Mouse (Mus musculus) intestine, postnatal 0 days (tissue): Measurements from ENCODE around the gene Zyx. TPM values are rescaled to one million over a fixed set of nuclear protein-coding genes. Genes with fewer than 3 reads are reported as not detected.
A peak's percentile ranks its signal among the peaks of the same experiment; 100 is the strongest.

ENCODE experiments used
- ATAC-seq: fragments of 200-750 bp; cut with Nextera tagmentation; 2 replicates; pipeline ENCODE4 v1.8.0; 2017; ENCODE audit warnings: mild to moderate bottlenecking, moderate TSS enrichment, moderate library complexity
- H3K27ac ChIP-seq: fragments of 300-500 bp; sonication (generic); 2 replicates; pipeline ENCODE4 v1.5.1; 2014; ENCODE audit warnings: mild to moderate bottlenecking, low read depth, low read length, moderate library complexity
- H3K27me3 ChIP-seq: fragments of 300-500 bp; sonication (generic); replicated peaks from 2 replicates; pipeline ENCODE4 v1.6.1; 2014; ENCODE audit warnings: low read length, mixed read lengths; ENCODE audit not compliant: control insufficient read depth, insufficient read depth
- H3K36me3 ChIP-seq: fragments of 300-500 bp; sonication (generic); 2 replicates; pipeline ENCODE4 v1.6.1; 2014; ENCODE audit warnings: mild to moderate bottlenecking, moderate library complexity; ENCODE audit not compliant: control insufficient read depth, insufficient read depth
- H3K4me1 ChIP-seq: fragments of 300-500 bp; sonication (generic); replicated peaks from 2 replicates; pipeline ENCODE4 v1.6.1; 2014; ENCODE audit warnings: antibody characterized with exemption, low read length, mixed read lengths; ENCODE audit not compliant: control insufficient read depth, insufficient read depth
- H3K4me2 ChIP-seq: fragments of 300-500 bp; sonication (generic); replicated peaks from 2 replicates; pipeline ENCODE4 v1.6.1; 2014; ENCODE audit warnings: low read depth, mild to moderate bottlenecking, moderate library complexity
- H3K4me3 ChIP-seq: fragments of 300-500 bp; sonication (generic); 2 replicates; pipeline ENCODE4 v1.5.1; 2014; ENCODE audit warnings: low read depth, low read length
- H3K9ac ChIP-seq: fragments of 300-500 bp; sonication (generic); 2 replicates; pipeline ENCODE4 v1.6.1; 2014; ENCODE audit warnings: mild to moderate bottlenecking, low read depth, low read length
- H3K9me3 ChIP-seq: fragments of 300-500 bp; sonication (generic); 2 replicates; pipeline ENCODE4 v1.6.1; 2016; ENCODE audit warnings: mixed run types; ENCODE audit not compliant: control insufficient read depth
- CTCF ChIP-seq: sonication (generic); IDR thresholded peaks from 2 replicates; pipeline ENCODE4 v1.5.1; 2016; ENCODE audit warnings: low read depth, mild to moderate bottlenecking, control low read depth, antibody characterized with exemption, moderate library complexity
- WGBS: fragments of 180-500 bp; shearing (Covaris S2); extraction: QIAGEN DNeasy Blood & Tissue Kit; methylation state at CpG from one replicate; pipeline ENCODE4 v1.1.7; 2014; 5-methylcytosine and 5-hydroxymethylcytosine counted together
- polyA plus RNA-seq: library from polyadenylated mRNA; unstranded; fragments of >200 nt; fragmentation: Nextera tagmentation; extraction: Ambion mirVana; gene quantifications from 2 replicates; pipeline ENCODE4 v1.2.1, GENCODE M21; 2015

Zyx gene
- polyA plus RNA-seq, 1 experiment from 2014 or later: 54.8 TPM

DNA sequence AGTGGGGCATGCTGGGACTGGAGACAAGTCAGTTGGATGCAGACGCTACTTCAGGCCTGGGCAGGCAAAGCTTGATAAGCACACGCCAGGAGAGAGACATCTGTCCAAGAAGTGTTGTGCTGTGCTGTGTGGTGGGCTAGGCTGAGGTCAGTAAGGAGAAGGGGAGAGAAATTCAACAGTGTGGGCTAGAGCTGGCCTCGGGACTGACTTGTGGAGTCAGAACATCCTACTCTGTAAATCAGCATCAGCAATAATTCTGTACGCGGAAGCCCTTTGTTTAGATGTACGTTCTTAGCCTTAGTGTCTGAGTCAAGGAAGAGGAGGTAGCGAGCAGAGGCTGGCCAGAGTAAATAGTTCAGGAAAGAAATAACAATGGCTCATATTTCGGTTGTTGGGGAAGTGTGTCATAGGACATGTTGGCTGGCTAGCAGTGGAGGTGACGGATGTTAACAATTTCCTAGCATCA is 32.5 kb downstream of the Zyx start:
- no peak for ATAC-seq
- no peak for TF ChIP-seq CTCF
- Histone ChIP-seq H3K4me1 (no peaks in the 10 kb centered on the region), H3K36me3 (no peaks in the 10 kb centered on the region), H3K9me3 (no peaks in the 10 kb centered on the region), H3K9ac (no peak overlapping the region), H3K27me3 (no peaks in the 10 kb centered on the region), H3K4me2 (no peak overlapping the region), H3K4me3 (no peak overlapping the region), H3K27ac (no peak overlapping the region)
- 43% methylated on average over 9 of the region's 9 CpGs for WGBS

DNA sequence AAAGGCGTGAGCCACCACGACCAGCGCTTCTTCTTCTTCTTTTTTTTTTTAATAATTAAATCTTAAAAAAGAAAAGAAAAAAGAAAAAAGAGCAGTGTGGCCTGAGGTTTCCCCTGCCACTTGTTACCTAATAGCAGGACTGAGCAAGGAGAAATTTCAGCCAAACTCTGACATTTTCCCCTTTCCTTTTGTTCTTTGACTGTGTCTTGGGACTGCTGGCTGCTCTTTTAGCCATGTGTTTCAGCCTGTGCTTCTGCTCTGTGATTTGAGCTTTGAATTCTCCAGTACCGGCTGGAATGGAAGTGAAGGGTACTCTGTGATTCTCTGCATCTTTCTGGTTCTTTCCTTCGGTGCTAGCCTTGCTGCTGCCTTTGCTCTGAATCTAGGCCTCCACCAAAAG is 33.9 kb downstream of the Zyx start:
- WGBS: 93% methylated on average over 5 of the region's 5 CpGs

DNA sequence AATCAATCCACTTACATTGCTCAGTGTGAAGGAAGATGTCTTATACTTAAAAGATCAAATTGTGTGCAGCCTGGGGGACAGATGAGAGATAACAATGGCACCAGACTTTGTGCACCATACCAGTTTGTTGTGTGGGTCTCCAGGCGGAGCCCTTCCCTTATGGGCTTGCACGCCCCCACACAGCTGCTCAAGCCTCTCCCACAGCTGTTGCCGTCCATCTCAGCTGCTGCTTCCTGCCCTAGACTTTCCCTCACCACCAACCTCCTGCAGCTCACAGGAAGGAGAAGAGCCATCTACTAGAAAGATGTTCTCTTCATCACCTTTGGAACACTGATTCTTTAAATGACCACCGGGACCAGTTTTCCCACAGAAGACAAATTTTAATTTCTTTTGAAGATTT is 36.2 kb downstream of the Zyx start:
- 89% methylated on average over 4 of the region's 4 CpGs for whole genome bisulfite sequencing
- no peaks in the 10 kb centered on the region for H3K36me3 ChIP-seq
- no peak overlapping the region for H3K27ac ChIP-seq
- no peak overlapping the region for H3K9ac ChIP-seq
- H3K27me3 ChIP-seq: no peaks in the 10 kb centered on the region
- no peak overlapping the region for H3K4me3 ChIP-seq
- no peaks in the 10 kb centered on the region for H3K4me1 ChIP-seq
- TF ChIP-seq CTCF: no peak
- no peak for ATAC-seq
- no peaks in the 10 kb centered on the region for H3K9me3 ChIP-seq
- no peak overlapping the region for H3K4me2 ChIP-seq

More for the DNA sequence above, 33.9 kb downstream of the Zyx start:
- Histone ChIP-seq H3K9ac (no peak overlapping the region), H3K27me3 (no peaks in the 10 kb centered on the region), H3K4me1 (no peaks in the 10 kb centered on the region), H3K9me3 (no peaks in the 10 kb centered on the region), H3K4me2 (no peak overlapping the region), H3K36me3 (no peaks in the 10 kb centered on the region), H3K27ac (no peak overlapping the region), H3K4me3 (no peak overlapping the region)
- ATAC-seq: no peak
- no peak for TF ChIP-seq CTCF

DNA sequence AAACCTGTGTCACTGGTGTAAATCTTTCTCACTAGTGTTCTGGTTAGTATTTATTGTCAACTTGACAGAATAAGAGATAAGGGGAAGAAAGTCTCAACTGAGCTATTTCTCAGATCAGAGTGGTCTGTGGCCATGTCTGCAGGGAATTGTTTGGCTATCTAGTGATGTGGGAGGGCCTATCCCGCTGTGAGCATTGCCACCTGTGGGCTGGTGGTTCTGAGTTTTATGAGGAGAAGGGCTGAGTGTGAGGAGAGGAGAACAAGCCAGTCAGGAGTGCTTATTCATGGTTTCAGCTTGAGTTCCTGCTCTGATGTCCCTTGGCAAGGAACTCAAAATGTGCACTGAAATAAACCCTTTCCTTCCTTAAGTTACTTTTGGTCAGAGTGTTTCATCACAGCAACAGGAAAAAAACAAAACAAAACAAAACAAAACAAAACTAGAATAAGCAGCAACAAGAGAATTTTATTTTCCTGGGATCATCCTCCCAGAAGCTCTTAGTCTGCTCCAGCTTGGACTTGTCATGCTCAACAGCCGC is 42.4 kb downstream of the Zyx start:
- Histone ChIP-seq H3K4me2 (no peak overlapping the region), H3K36me3 (no peaks in the 10 kb centered on the region), H3K4me1 (no peaks in the 10 kb centered on the region), H3K4me3 (no peak overlapping the region), H3K9ac (no peak overlapping the region), H3K27ac (no peak overlapping the region), H3K27me3 (no peaks in the 10 kb centered on the region), H3K9me3 (no peaks in the 10 kb centered on the region)
- no peak for TF ChIP-seq CTCF
- ATAC-seq: no peak
- WGBS: 25% methylated on average over 2 of the region's 2 CpGs

DNA sequence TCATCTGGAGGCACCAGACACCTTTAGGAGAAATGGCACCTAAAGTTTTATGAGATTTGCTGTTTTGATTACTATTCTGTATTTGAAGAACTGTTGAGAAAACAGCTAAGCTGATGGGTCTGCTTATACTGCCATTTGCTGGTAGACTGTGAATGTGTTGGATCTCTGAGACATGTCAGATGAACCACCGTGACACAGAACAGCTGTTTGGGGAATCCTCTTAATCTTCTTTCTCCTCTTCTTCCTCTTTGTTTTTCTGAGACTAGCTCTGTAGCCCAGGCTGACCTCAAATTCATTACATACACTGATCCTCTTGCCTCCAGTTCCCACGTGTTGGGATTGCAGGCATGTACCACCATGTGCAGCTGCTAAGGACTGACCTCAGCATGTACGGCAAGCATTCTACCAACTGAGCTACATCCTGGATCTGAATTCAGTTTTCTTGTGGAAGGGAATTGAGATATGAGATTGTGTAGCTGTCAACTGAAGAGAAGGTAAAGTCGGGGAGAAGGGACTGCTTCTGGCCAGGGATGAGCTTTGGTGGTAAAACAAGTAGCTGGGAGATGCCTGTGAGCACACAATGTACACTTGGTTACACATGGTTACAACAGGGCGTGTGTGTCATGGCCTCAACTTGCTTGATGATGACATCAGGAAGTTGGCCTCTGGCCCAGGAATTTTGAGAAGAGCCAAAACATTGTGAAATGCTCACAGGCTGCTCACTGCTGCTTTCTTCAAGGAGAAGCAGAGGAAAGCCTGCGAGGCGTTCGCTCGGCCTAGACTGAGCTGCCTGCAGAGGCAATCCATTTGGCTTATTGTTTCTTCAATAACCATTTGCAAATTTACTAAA is 46.8 kb downstream of the Zyx start:
- no peak for TF ChIP-seq CTCF
- WGBS: 51% methylated on average over 9 of the region's 9 CpGs
- H3K4me2 ChIP-seq: no peak overlapping the region
- no peak overlapping the region for H3K4me3 ChIP-seq
- H3K27ac ChIP-seq: no peak overlapping the region
- ATAC-seq: peak; percentile 57; the same call in 1 of the 2 replicates
- no peak overlapping the region for H3K9ac ChIP-seq
- no peaks in the 10 kb centered on the region for H3K36me3 ChIP-seq
- no peaks in the 10 kb centered on the region for H3K9me3 ChIP-seq
- H3K4me1 ChIP-seq: no peaks in the 10 kb centered on the region
- H3K27me3 ChIP-seq: no peaks in the 10 kb centered on the region

DNA sequence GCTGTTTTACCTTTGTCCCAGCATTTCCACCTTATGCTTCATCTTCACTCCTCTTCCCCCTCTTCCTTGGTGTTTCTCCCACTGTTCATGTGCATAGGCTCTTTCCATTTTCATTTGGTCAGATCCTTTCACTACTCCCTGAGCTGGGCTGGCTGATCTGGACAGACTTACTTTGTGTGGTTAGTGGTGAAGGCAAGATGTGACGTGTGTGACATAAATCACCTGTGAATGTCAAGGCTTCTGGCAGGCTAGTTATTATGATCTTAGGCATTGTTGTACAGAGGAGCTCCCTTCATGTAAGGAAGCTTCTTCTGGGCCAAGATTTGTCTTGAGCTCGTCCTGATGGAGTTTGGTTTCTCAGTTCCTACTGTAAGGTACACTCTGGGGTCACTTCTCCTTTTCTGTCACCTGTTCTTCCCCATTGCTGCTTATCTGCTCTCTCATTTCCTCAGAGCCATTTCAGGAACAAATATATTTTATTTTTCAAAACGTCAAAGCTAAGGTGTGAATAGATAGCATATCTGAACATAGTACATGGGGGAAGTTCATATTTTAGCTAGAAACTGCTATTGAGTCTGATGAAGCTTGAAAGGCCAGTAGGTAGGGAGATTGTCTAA is 47.7 kb downstream of the Zyx start:
- no peak overlapping the region for H3K4me2 ChIP-seq
- no peak for TF ChIP-seq CTCF
- no peak overlapping the region for H3K4me3 ChIP-seq
- no peaks in the 10 kb centered on the region for H3K36me3 ChIP-seq
- H3K4me1 ChIP-seq: no peaks in the 10 kb centered on the region
- ATAC-seq: no peak
- H3K27ac ChIP-seq: no peak overlapping the region
- no peaks in the 10 kb centered on the region for H3K9me3 ChIP-seq
- H3K9ac ChIP-seq: no peak overlapping the region
- H3K27me3 ChIP-seq: no peaks in the 10 kb centered on the region
- 66% methylated on average over 3 of the region's 3 CpGs for WGBS
